Mouse (Mus musculus) telencephalon, adult 2 months (tissue): ENCODE measurements around the gene Cux1.

ENCODE experiments used
- DNase-seq: peaks from one replicate; pipeline ENCODE4 v3.0.0-alpha.2; 2011; ENCODE audit warnings: low read depth, low spot score

The Cux1 gene

GRCm38 (mm10) chr5:136427772-136428497, 139.4 kb downstream of the Cux1 start:
- DNase-seq = peak; percentile 79

GRCm38 (mm10) chr5:136427121-136427771, 140.0 kb downstream of the Cux1 start:
- no peak for DNase-seq

- no peak for DNase-seq
Measured at GRCm38 (mm10) chr5:136422948-136423347, 144.3 kb downstream of the Cux1 start.

DNA sequence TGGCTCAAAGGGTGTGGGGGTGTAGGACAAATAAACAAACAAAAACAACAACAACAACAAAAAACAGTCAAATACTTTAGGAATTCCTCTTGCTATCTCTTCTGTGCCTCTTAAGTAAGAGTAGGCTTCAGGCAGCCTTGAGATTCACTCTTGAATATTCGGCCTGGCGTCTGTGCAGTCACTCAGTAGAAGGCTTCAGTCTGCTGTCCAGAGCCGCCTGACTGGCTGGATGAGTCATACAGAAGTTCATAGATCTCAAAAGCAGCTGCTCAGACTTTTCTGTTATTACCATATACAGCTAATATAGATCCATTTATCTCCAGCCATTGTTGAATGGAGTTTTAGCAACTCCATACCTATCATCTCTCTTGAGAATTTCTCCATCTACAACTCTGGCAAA, 145.4 kb downstream of the Cux1 start:
- DNase-seq = no peak

- no peak for DNase-seq
Measured at GRCm38 (mm10) chr5:136421316-136421715, 146.0 kb downstream of the Cux1 start.

- no peak for DNase-seq
Measured at GRCm38 (mm10) chr5:136420342-136420741, 146.9 kb downstream of the Cux1 start.

DNA sequence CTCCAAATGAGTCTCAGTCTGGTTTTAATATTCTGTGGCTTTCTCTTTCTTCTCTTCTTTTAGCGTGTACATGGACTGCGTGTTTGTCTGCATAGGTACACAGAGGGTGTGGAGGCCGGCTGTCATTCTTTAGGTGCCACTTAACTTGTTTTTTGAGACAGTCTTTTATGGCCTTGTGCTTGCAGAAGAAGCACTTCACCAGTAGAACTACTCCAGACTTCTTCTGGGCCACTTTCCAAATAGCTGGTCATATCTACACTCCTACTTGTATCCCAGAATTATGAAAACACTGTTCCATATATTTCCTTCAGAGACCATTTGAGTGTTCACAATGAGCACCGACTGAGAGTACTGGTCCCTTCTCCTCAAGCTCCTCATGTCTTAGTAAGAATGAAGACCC, 149.4 kb downstream of the Cux1 start:
- no peak for DNase-seq

GRCm38 (mm10) chr5:136414479-136414878, 152.8 kb downstream of the Cux1 start:
- no peak for DNase-seq

DNA sequence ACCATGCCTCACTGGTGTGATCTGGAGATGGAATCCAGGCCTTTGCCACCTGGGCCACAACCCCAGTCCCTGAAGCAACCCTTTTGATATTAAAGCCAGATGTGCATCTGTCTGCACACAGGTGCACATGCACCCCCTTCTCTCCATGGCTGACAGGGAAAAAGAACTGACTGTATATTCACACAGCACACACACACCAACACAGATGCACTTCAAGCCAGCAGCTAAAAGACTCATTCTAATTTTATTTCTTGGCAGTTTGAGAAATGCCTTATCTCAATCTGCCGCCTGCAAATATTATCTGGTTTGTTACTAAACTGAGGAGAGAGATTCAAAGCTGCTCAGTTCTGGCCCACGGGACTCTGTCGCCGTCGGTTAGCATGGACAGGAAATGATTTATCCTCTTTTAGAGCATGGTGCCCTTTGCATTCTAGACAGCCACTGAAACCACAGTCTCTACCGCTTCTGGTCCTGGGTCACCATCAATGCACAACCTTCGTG, 156.6 kb downstream of the Cux1 start:
- no peak for DNase-seq

DNA sequence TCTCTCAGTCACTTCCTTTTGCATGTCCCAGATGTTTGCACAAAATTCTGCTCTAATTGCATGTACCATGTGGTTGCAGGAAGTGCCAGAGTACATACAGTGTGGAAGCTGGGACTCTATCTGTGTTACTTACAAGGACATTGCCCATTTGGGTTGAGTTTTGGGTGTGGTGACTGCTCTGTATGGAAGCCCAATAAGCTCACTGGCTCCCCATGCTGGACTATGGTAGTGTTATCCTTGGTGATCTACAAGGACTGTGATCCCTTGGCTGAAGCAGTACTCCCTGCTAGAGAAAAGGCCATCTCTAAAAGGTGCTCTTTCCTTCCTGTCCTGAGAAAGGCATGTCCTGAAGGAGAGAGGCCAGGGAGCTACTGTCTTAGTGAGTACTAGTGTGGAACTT, 160.9 kb downstream of the Cux1 start:
- DNase-seq = no peak

DNA sequence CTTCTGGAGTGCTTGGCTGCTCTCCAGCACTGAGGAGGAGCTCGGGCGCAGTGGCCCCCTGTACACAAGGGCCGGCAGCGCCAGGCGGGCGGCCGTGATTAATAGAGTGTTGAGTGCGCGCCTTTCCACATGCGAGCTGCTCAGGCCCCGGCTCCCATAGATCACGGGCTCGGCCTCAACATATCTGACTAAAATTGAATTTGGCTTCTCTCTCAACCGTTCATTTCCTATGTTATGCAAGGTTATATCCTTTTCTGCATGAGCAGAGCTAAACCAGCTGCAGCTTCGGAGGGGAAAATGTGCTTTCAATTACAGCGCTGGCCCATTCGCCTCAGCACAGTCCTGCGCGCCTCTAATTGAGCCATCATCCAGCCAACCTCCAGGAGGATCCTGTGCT, 163.7 kb downstream of the Cux1 start:
- no peak for DNase-seq

DNA sequence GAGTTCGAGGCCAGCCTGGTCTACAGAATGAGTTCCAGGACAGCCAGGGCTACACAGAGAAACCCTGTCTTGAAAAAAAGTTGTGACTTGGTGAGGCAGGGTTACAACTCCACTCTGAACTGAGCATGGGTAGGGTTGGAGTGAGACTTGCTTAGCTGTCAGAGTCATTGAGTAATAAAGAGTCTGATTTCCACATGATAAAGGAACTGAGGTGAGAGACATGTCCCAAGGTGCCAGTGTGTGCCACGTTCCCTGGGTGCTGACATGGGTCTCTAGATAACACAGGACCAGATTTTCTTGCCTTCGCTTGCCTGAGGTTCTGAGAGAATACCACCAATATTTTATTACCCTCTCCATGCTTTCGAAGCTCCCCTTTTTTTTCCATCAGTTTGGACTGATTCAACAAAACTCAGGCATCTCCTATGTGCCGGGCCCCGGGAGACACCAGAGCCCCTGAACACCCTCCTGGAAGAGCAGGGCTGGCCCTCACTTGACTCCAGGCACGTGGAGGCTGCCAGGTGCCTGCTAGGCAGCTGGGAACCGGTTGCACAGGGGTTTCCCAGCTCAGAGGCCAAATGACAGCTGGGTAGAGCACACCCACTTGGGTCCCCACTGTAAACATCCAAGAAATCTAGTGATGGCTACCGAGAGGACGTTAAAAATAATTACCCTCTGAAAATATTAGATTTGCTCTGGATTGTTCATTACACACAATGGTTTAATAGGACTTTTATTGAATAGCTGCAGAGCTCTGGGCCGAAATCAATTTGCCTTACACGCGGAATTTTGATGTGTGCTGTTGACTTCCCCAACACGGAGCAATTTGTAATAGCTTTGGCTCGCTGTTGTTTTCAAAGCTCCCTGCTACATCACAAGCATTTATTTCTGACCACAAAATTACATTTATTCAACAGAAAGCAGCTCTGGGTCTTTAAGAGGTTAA, 164.4 kb downstream of the Cux1 start:
- no peak for DNase-seq

DNA sequence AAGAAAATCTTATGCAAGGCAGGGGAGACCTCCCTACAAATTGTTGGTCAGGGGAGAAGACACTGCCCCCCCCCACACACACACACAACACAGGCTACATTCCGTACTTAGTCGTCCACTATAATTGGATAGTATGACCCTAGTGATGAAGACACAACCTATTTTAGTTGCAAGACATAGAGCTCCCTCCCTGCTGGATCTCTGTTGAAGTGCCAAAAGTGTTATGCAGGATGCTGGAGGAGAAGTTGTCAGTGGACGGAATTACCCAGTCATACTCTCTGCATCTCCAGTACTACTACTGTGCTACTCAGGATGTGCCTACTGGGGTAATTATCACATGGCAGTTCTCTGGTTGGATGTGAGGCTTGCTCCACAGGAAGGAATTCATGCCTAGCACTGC, 168.6 kb downstream of the Cux1 start:
- no peak for DNase-seq

DNA sequence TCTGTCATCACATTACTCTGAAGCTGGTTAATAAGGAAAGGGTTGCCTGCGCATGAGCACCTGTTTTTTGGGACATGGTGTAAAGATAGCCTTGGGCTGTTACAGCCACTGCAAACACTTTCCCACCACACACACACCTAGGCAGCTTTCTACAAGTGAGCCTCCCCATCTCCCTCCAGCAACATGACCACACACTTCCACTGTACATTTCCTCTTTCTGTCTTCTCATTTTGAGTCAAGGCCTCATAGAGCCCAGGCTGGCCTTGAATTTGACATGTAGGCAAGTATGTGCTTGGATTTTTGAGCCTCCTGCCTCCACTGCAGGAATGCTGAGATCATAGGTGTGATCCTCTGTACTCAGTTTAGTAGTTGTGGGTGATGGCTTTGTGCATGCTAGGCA, 170.6 kb downstream of the Cux1 start:
- no peak for DNase-seq

DNA sequence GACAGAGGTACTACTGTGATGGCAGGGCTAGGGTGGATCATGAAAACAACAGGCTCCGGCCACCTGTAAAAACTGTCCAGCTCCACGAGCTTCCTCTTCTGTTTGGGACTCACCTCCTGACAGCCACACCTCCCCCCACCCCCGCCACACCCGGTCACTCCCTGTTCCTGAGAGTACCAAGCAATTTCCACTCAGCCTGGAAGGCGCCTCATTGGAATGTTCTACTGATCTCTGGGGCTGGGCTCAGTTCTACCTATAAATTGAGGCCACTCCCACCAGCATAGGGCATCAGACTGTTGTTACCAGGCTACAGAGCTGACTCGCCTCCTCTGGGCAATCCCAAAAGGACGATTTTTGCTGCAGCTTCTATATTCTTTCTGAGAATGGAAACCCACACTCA, 171.0 kb downstream of the Cux1 start:
- DNase-seq = no peak

DNA sequence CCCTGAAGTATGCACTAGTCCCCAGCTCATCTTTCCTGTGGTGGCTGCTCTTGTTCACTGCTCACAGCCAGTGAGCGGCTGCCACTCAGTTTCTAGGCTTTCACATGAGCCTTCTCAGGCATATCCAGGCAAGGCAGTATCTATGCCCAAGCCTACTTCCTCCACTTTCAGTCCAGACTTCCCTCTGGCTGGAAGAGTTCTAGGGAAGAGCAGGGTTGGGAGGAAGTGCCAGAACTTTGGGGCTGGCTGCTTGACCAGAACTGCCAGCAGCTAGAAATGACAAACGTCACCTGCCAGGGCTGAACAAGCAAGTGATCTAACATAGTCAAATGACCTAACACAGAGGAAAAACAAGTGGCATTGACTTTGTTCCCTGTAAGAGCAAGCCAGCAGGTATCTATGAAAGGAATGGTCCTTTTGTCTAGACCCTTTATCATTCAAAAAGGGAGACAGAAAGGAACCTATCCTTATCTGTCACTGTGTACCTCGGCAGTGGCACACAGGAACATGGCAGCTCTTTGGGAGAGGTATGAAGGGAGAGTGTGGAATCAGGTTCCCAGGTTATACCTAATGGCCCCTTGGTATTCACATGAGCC, 171.6 kb downstream of the Cux1 start:
- DNase-seq = no peak

DNA sequence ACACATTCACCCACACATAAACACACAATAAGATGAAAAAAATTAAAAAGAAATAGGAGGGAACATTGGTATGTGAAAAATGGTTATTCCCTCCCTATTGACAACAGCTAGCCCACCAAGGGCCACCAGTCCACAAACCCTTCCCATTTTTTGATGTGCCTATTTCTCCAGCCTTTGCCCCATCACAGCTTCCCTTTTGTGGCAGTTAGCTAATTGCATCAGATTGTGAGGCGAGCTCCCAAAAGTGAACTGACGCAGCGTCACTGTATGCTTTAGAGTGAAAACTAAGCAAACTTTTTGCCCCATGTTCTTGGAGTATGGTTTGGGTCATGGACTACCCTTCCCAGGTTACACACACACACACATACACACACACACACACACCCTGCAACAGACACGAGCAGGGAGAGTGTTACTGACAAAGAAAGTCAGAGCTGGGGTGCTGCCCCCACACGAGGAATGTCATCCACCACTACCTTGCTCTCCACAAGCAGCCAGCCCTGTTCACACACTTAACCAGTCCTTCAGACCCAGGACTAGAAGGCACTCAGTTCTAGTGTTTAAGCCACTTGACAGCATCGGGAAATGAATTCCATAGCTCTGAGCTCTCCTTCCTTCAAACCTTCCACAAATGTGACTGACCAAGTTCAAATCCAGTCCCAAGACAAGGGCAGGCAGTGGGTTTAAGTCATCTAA, 172.6 kb downstream of the Cux1 start:
- no peak for DNase-seq

DNA sequence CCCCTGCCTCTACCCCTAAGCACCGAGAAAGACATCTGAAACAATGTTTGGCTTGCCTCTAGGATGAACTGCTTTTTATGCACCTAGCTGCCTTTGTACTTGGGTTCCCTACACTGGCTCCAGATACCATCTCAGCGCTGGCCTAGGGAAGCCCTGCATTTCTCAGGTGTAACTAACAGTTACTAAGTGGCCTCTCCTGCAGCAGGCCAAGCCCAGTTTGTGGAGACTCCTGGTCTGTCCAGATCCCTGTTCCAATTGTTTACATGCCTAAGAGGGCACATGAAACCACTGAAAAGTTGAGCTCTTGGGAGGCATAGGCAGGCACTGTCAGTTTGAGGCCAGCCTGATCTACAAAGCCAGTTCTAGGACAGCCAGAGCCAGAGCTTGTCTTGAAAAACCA, 173.7 kb downstream of the Cux1 start:
- DNase-seq = no peak

DNA sequence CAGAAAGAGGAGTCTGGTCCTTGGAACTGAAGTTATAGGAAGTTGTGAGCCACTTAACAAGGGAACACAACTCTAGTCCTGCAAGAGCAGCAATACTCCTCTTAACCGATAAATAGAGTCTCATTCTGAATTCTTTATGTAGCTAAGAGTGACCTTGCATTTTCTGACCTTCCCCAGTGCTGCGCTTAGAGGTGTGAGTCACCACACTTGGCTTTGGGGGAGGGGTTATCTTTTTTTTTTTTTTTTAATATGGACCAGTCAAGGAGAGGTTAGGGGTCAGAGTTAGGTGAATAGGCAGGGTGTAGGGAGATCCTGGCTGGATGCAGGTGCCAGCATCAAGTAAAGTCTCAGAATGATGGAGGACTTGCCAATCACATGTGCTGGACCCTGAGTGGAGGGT, 180.5 kb downstream of the Cux1 start:
- no peak for DNase-seq

- DNase-seq = no peak
Measured at GRCm38 (mm10) chr5:136385161-136385560, 182.1 kb downstream of the Cux1 start.
